Mouse (Mus musculus) liver, embryonic 15.5 days (tissue): ENCODE data around the gene Aox4. TPM values are rescaled to one million over a fixed set of nuclear protein-coding genes. Genes with fewer than 3 reads are reported as not detected.

Source experiments
- ATAC-seq: fragments of 200-750 bp; cut with Nextera tagmentation; 2 replicates; pipeline ENCODE4 v1.8.0; 2017; ENCODE audit warnings: moderate number of reproducible peaks, mild to moderate bottlenecking, moderate library complexity; ENCODE audit not compliant: insufficient read depth
- H3K27ac ChIP-seq: fragments of 300-500 bp; sonication (generic); replicated peaks from 2 replicates; pipeline ENCODE4 v1.5.1; 2015; ENCODE audit warnings: mild to moderate bottlenecking, inconsistent platforms
- H3K27me3 ChIP-seq: fragments of 300-500 bp; sonication (generic); 2 replicates; pipeline ENCODE4 v1.6.1; 2015; ENCODE audit warnings: mild to moderate bottlenecking, inconsistent platforms
- H3K36me3 ChIP-seq: fragments of 300-500 bp; sonication (generic); replicated peaks from 2 replicates; pipeline ENCODE4 v1.6.1; 2015; ENCODE audit warnings: moderate library complexity, mild to moderate bottlenecking, inconsistent platforms
- H3K4me1 ChIP-seq: fragments of 300-500 bp; sonication (generic); replicated peaks from 2 replicates; pipeline ENCODE4 v1.6.1; 2015; ENCODE audit warnings: inconsistent platforms
- H3K4me2 ChIP-seq: fragments of 300-500 bp; sonication (generic); 2 replicates; pipeline ENCODE4 v1.6.1; 2015; ENCODE audit warnings: moderate library complexity, mild to moderate bottlenecking, inconsistent platforms
- H3K4me3 ChIP-seq: fragments of 300-500 bp; sonication (generic); replicated peaks from 2 replicates; pipeline ENCODE4 v1.5.1; 2015; ENCODE audit warnings: mild to moderate bottlenecking, inconsistent platforms
- H3K9ac ChIP-seq: fragments of 300-500 bp; sonication (generic); 2 replicates; pipeline ENCODE4 v1.6.1; 2015; ENCODE audit warnings: moderate library complexity, mild to moderate bottlenecking, inconsistent platforms
- H3K9me3 ChIP-seq: fragments of 300-500 bp; sonication (generic); replicated peaks from 2 replicates; pipeline ENCODE4 v1.6.1; 2016; ENCODE audit warnings: inconsistent platforms
- WGBS: fragments of 180-500 bp; shearing (Covaris S2); methylation state at CpG from one replicate; pipeline ENCODE4 v1.1.7; 2015; ENCODE audit warnings: mixed read lengths; ENCODE audit not compliant: insufficient replicate concordance; 5-methylcytosine and 5-hydroxymethylcytosine counted together
- polyA plus RNA-seq: library from polyadenylated mRNA; unstranded; fragments of >200 nt; fragmentation: Nextera tagmentation; extraction: Ambion mirVana; gene quantifications from 2 replicates; pipeline ENCODE4 v1.2.1, GENCODE M21; 2015

Aox4 gene
- 0.09 and 0.24 TPM in 2 replicates for polyA plus RNA-seq

DNA sequence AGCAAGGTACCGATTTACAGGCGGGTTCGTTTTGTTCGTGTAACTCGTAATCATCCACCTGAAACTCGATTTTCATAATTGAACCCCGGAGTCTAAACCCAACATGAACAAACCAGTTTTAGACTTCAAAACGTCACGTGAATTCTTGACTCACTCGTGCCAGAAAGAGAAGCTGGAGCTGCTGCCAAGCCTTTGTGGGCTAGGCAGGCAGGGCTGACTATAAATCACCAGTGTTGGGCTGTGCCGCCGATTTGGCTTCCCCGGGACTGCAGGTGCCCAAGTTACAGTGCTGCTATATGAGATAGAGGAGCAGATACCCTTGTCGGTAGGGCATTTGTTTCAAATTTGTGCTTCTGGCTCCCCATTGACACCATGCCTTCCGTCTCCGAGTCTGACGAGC lies at the start of gene Aox4:
Gene Aox4, plus strand, starts transcription at position 195 of the 400 bp plus-strand sequence.
- Histone ChIP-seq H3K4me1 (0 out of 2 replicates have a peak, but pooled peaks cover 3% of the 10 kb centered on the region), H3K4me3 (no peak within 1 kb of the TSS), H3K9ac (no peak within 1 kb of the TSS), H3K4me2 (no peak within 1 kb of the TSS), H3K27ac (no peak within 1 kb of the TSS), H3K9me3 (no peaks in the 10 kb centered on the region), H3K36me3 (no peaks in the 10 kb centered on the region), H3K27me3 (no peaks in the 10 kb centered on the region)
- WGBS = 62% methylated on average over 17 of the region's 17 CpGs
- ATAC-seq = no peak

DNA sequence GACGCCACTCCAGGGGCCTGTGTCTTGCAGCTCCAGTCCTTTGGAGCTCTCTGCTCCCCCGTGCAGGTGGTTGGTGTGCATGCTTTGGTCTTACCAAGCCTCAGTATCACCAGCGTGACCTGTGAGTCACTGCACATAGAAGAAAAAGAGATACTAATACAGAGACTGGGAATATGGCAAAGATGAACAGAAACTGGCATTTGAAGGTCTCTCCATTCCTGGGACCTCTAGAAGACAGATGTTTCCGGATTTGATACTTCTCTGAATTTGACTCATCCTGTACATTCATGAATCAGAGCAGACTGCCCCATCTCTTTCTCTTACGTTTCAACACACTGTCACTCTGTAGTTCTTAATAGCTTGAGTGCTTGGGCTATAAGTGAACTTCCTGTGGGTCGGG lies 40.3 kb upstream of the Aox4 start:
- Histone ChIP-seq H3K4me1 (no peaks in the 10 kb centered on the region), H3K4me3 (no peak overlapping the region), H3K9me3 (no peaks in the 10 kb centered on the region), H3K27ac (no peak overlapping the region), H3K4me2 (no peak overlapping the region), H3K36me3 (no peaks in the 10 kb centered on the region), H3K27me3 (no peaks in the 10 kb centered on the region), H3K9ac (no peak overlapping the region)
- no peak for ATAC-seq
- WGBS = 47% methylated on average over 6 of the region's 6 CpGs

DNA sequence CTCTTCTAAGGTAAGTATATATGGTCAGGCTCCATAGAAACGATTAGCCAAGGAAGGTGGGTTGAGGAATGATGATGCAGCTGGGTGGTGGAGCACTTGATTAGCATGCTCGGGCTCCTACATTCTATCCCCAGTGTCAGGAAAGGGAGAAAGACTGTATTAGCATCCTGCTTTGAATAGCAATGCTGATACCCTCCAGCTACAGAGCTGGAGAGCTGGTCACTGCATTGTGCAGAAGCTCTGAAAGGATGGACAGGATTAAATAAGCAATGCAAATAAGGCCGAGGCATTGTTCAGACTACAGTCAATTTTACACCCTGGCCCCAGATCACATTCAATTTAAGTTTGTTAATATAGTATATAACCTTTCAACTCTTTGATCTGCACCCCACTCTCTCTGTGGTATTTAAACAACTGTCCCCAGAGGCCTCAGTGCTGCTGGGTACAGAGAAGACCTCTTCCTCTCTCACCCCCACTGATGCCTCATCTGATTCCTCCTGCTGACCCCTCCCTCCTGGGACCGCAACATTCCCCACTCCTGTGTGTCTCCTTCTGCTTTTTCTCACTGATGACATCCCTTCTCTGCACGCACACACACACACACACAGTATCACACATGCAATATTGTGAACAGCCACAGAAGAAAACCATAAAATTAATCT lies 21.6 kb upstream of the Aox4 start:
- Histone ChIP-seq H3K27me3 (no peaks in the 10 kb centered on the region), H3K27ac (no peak overlapping the region), H3K36me3 (no peaks in the 10 kb centered on the region), H3K4me3 (no peak overlapping the region), H3K4me1 (no peaks in the 10 kb centered on the region), H3K4me2 (no peak overlapping the region), H3K9me3 (no peaks in the 10 kb centered on the region), H3K9ac (no peak overlapping the region)
- WGBS = 43% methylated on average over 5 of the region's 5 CpGs
- no peak for ATAC-seq

DNA sequence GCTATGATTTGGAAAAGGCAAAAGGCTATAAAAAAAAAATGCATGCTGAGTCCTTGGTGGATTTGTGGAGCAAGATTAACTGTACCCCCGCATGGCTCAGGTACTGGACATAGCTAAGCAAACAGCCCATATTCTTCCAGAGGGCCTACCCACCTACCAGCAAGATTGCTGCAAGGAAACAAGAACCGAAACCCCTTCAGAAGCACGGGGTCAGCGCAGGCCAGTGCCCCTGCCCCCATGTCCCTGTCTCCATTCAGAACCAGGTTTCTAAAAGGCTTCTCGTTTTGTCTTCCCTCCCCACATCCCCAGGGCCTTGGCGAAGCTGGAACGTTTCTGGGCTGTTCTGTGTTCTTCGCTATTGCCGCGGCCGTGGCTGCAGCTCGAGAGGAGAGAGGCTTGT lies 15.9 kb upstream of the Aox4 start:
- WGBS = 64% methylated on average over 12 of the region's 12 CpGs
- H3K36me3 ChIP-seq = no peaks in the 10 kb centered on the region
- ATAC-seq = no peak

DNA sequence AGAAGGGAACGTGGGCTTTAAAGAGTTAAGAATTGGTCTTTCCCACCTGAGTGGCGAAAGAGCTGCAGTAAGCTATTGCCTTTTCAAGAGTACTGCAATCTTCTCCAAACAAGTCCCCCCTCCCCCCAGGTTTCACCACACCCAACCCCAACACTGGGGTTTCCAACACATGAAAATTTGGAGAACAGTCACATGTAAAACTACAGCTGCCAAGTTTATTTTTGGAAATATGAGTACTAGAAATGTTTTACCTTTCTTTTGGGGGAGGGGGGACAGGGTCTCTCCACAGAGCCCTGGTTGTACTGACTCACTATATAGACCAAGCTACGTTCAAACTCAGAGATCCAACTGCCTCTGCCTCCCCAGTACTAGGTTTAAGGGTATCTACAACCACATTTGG lies 15.2 kb upstream of the Aox4 start:
- no peak overlapping the region for H3K9ac ChIP-seq
- ATAC-seq = no peak
- H3K9me3 ChIP-seq = no peaks in the 10 kb centered on the region
- no peak overlapping the region for H3K27ac ChIP-seq
- no peaks in the 10 kb centered on the region for H3K4me1 ChIP-seq
- H3K4me3 ChIP-seq = no peak overlapping the region
- WGBS = 43% methylated on average over 3 of the region's 3 CpGs
- no peaks in the 10 kb centered on the region for H3K36me3 ChIP-seq
- H3K27me3 ChIP-seq = no peaks in the 10 kb centered on the region
- H3K4me2 ChIP-seq = peak overlapping the region; percentile 4

More for the DNA sequence above, 15.9 kb upstream of the Aox4 start:
- Histone ChIP-seq H3K9me3 (no peaks in the 10 kb centered on the region), H3K4me2 (no peak overlapping the region), H3K9ac (no peak overlapping the region), H3K4me3 (no peak overlapping the region), H3K27ac (no peak overlapping the region), H3K4me1 (no peaks in the 10 kb centered on the region), H3K27me3 (no peaks in the 10 kb centered on the region)

DNA sequence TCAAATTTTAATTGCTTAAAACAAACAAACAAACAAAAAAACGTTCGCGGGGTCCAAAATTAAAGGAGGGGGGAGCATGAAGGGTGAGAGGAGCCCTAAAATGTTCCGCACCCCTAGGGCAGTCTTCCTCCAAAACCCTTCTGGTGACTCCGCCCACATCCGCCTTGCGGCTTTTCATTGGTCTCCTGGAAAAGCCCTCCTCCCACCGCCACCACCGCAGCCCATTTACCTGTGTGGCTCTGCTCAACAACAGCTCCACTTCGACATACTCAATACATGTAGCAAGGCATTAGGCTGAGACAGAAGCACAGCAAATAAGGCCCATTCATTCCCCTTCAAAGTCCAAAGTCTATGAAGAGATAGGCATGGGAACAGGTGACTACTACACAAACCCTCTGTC lies 14.7 kb upstream of the Aox4 start:
- Histone ChIP-seq H3K36me3 (no peaks in the 10 kb centered on the region), H3K9ac (no peak overlapping the region), H3K9me3 (no peaks in the 10 kb centered on the region), H3K4me1 (no peaks in the 10 kb centered on the region), H3K27me3 (no peaks in the 10 kb centered on the region), H3K4me2 (peak overlapping the region; percentile 4), H3K27ac (no peak overlapping the region), H3K4me3 (no peak overlapping the region)
- 17% methylated on average over 10 of the region's 10 CpGs for WGBS
- ATAC-seq = no peak

DNA sequence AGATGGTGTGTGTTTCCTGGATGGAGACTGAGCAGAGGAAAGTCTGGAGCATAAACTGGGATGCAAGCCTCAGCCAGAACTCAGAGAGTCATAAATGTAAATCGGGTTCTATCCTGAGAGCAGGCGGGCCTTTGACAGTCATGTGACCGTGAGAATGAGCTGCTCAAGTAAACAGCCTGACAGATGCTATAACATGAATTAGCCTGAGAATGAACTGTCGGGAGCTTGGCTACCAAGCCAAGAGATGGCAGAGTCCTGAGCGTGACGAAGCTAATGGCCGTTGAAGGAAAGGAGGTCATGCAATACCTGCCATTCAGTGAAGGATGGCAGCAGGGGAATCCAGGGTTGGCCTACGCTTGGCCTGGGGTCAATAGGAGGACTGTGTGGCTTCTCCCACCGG lies 13.2 kb upstream of the Aox4 start:
- no peak overlapping the region for H3K4me2 ChIP-seq
- no peaks in the 10 kb centered on the region for H3K9me3 ChIP-seq
- ATAC-seq = no peak
- no peak overlapping the region for H3K27ac ChIP-seq
- 66% methylated on average over 9 of the region's 9 CpGs for WGBS
- H3K36me3 ChIP-seq = no peaks in the 10 kb centered on the region
- H3K9ac ChIP-seq = no peak overlapping the region
- H3K4me1 ChIP-seq = no peaks in the 10 kb centered on the region
- no peak overlapping the region for H3K4me3 ChIP-seq
- H3K27me3 ChIP-seq = no peaks in the 10 kb centered on the region

DNA sequence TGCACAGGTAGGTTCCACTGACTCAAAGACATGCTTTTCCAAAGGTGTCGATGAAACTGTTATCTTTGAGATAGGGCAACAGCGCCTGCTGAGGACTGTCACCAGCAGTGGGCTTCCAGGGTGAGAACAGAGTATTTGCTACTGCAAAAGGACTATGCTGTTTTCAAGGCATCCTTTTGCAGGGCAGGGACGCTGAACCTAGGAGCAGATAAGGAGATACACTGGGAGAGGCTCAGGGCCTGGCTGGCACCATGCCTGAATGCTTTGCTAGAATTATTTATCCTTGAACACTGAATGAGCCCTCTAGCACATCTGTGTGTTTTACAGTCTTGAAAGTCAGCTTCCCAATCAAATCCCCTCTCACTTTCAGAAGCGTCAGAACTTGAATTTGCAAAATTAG lies 11.8 kb upstream of the Aox4 start:
- H3K9me3 ChIP-seq = no peaks in the 10 kb centered on the region
- H3K4me1 ChIP-seq = no peaks in the 10 kb centered on the region
- WGBS = 49% methylated on average over 4 of the region's 4 CpGs
- no peak overlapping the region for H3K9ac ChIP-seq
- H3K4me3 ChIP-seq = no peak overlapping the region
- no peaks in the 10 kb centered on the region for H3K27me3 ChIP-seq
- no peaks in the 10 kb centered on the region for H3K36me3 ChIP-seq
- no peak for ATAC-seq
- H3K4me2 ChIP-seq = no peak overlapping the region
- H3K27ac ChIP-seq = no peak overlapping the region

DNA sequence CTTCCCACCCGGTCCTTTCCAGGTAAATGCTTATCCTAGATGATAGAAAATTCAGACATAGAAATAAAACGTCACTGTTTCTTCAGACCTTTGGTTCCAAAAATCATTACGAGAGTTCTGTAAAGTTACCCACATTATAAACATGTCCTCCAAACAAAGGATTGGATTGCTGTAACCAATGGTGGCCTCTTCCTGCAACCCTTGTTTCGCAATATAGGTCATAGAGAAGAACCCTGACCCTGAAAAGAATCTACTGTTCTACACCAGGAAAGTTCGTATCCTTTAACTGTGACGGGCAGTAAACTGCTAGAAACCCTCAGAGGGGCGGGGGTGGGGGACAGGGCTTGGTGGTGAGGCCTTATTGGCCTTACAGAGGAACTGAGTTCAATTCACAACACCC lies 2.6 kb downstream of the Aox4 start:
- no peaks in the 10 kb centered on the region for H3K9me3 ChIP-seq
- no peak; the same call in 1 of the 2 replicates for ATAC-seq
- H3K27me3 ChIP-seq = no peaks in the 10 kb centered on the region
- no peak overlapping the region for H3K9ac ChIP-seq
- no peak overlapping the region for H3K4me3 ChIP-seq
- H3K27ac ChIP-seq = no peak overlapping the region
- H3K36me3 ChIP-seq = no peaks in the 10 kb centered on the region
- no peak overlapping the region for H3K4me2 ChIP-seq
- 55% methylated on average over 7 of the region's 7 CpGs for WGBS
- 0 out of 2 replicates have a peak, but pooled peaks cover 3% of the 10 kb centered on the region for H3K4me1 ChIP-seq

DNA sequence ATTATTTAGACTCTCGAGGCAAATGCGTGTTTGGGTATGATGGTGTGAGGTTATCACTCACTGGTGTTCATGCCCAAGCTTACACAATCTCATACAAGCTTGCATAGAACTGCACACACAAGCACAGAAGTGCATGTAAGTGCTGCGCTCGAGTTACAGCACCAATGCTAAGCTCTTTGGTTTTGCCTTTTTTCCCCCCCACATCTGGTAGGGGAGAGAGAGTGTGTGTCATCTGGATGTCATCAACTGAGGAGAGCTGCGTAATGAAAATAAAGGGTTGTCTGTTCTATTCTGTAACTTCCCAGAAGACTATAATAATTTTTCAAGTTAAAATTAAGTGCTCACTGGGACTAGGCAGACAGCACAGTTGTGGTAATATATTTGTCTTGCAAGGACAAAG lies 3.6 kb downstream of the Aox4 start:
- ATAC-seq = no peak
- 73% methylated on average over 5 of the region's 5 CpGs for WGBS

DNA sequence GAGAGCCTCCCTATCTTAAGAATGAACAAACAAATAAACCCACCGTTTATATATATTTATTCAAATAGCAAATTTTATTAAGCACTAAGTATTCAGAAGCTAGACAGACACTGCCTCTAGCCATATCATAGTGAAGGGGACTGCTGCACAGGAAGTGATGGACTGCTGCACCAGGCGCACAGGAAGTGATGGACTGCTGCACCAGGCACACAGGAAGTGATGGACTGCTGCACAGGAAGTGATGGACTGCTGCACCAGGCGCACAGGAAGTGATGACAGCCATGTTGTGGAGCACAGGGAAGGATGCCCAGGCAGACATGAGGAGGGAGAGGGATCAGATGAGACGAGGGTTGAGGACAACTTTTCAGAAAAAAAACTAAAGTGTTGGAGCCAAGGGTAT lies 5.2 kb downstream of the Aox4 start:
- 55% methylated on average over 4 of the region's 4 CpGs for WGBS
- Histone ChIP-seq H3K4me2 (no peak overlapping the region), H3K9ac (no peak overlapping the region), H3K27me3 (no peaks in the 10 kb centered on the region), H3K4me1 (0 out of 2 replicates have a peak, but pooled peaks cover 3% of the 10 kb centered on the region), H3K36me3 (no peaks in the 10 kb centered on the region), H3K27ac (no peak overlapping the region), H3K9me3 (no peaks in the 10 kb centered on the region), H3K4me3 (no peak overlapping the region)
- ATAC-seq = no peak

More for the DNA sequence above, 3.6 kb downstream of the Aox4 start:
- Histone ChIP-seq H3K9me3 (no peaks in the 10 kb centered on the region), H3K4me2 (no peak overlapping the region), H3K9ac (no peak overlapping the region), H3K27me3 (no peaks in the 10 kb centered on the region), H3K36me3 (no peaks in the 10 kb centered on the region), H3K4me3 (no peak overlapping the region), H3K4me1 (0 out of 2 replicates have a peak, but pooled peaks cover 3% of the 10 kb centered on the region), H3K27ac (no peak overlapping the region)
